Mouse (Mus musculus) olfactory bulb, adult 2 months (tissue): ENCODE measurements around the gene Abraxas2.

Experiments used
- CTCF ChIP-seq: fragments of 200-500 bp; IDR thresholded peaks from 2 replicates; pipeline ENCODE4 v1.5.1; 2012; ENCODE audit warnings: low read depth, mild to moderate bottlenecking, low read length, moderate library complexity; ENCODE audit not compliant: insufficient read depth
- POLR2A ChIP-seq: fragments of 200-500 bp; IDR thresholded peaks from 2 replicates; pipeline ENCODE4 v1.6.1; 2012; ENCODE audit warnings: mild to moderate bottlenecking, low read depth, low read length, moderate library complexity; ENCODE audit not compliant: insufficient read depth

GRCm38 (mm10) chr7:132894841-132895555 is 36.0 kb downstream of the Abraxas2 start:
- no peak for TF ChIP-seq CTCF
- TF ChIP-seq POLR2A: no peak
